Comparison of ENCODE assay signal across 14 mouse cellular contexts in the genomic region with DNA sequence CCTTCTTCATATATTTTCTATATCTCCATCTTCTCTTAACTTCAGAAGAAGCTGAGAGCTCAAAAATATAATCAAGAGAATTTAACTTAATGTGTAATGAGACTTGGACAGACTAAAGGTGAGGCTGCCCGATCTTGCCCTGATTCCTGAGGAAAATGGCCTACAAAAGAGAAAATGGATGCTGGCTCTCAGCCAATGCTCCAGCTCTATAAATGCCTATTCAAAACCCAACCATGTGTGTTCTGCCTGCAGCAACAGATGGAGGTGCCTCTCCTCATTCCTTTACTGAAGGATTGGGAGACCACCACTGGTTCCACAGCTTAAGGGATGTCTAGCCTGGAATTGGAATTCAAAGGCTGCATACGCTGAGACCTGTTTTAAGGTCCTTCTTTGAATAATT.
A peak's percentile ranks its signal among the peaks of the same experiment; 100 is the strongest.
DNase-seq lines count a peak whose midpoint lies in the region; ATAC-seq lines count a peak whose summit lies in the region.
"Had no signal": no experiment of that assay in that cellular context is flagged by ENCODE, and none has a peak within 500 bp of the region (broad histone marks: within the 10 kb centered on the region; RNA-seq: fewer than 3 reads in every experiment).

No protein-coding gene starts in this region.

- intact Hi-C loops in left cerebral cortex, postnatal 14 days (cut with DNase I): no loop called here

- ATAC-seq in cerebellum, adult (ENCODE audit: insufficient number of reproducible peaks, low FRiP score, low TSS enrichment): no peak
- ATAC-seq: CD4-positive, CD25-positive, alpha-beta regulatory T cell, adult 4 months; inflammation-experienced regulatory T-cells, adult 6 months had no signal

- peak; percentile 64 for DNase-seq in cerebellum, adult 11 months
- peak; percentile 26 to 33 for DNase-seq in left cerebral cortex, postnatal 14 days (ENCODE audit: low spot score in 2 of 2)
- DNase-seq in left cerebral cortex, adult 8-10 months (ENCODE audit: low spot score in 2 of 2): no peak
- peak; percentile 26 for DNase-seq in right cerebral cortex, postnatal 4 days
- DNase-seq in right cerebral cortex, postnatal 36 days (ENCODE audit: low spot score in 2 of 2): no peak
- DNase-seq in spleen, adult 12 weeks (ENCODE audit: low spot score): no peak
- DNase-seq in T-cell, adult 2 months (ENCODE audit: low spot score): no peak
- DNase-seq: gastrocnemius, postnatal 10 days; heart, adult 2 months; kidney, adult 8-10 months; lung, adult 18-20 months had no signal

Comparison
In these comparisons a context has a peak if more than half of its experiments do, and no peak if none do; other contexts are left out.
1. DNase-seq: peak in cerebellum, adult 11 months (single experiment), left cerebral cortex, postnatal 14 days (2 of 2) and right cerebral cortex, postnatal 4 days (single experiment); none in left cerebral cortex, adult 8-10 months (0 of 2), right cerebral cortex, postnatal 36 days (0 of 2), spleen, adult 12 weeks (single experiment) and T-cell, adult 2 months (single experiment).